Mouse (Mus musculus) heart, embryonic 16.5 days (tissue): ENCODE data around the gene Sesn1. TPM values are rescaled to one million over a fixed set of nuclear protein-coding genes. Genes with fewer than 3 reads are reported as not detected.

Experiments used
- ATAC-seq: fragments of 200-750 bp; cut with Nextera tagmentation; replicated peaks from 2 replicates; pipeline ENCODE4 v1.8.0; 2017; ENCODE audit warnings: moderate number of reproducible peaks; ENCODE audit not compliant: insufficient read depth, low FRiP score; ENCODE audit errors: extremely low read depth
- H3K27ac ChIP-seq: fragments of 300-500 bp; sonication (generic); 2 replicates; pipeline ENCODE4 v1.5.1; 2014; ENCODE audit warnings: mild to moderate bottlenecking, low read length, control low read depth, moderate library complexity
- H3K27me3 ChIP-seq: fragments of 300-500 bp; sonication (generic); 2 replicates; pipeline ENCODE4 v1.6.1; 2014; ENCODE audit warnings: low read length, mixed read lengths; ENCODE audit not compliant: control insufficient read depth, insufficient read depth
- H3K36me3 ChIP-seq: fragments of 300-500 bp; sonication (generic); 2 replicates; pipeline ENCODE4 v1.6.1; 2014; ENCODE audit not compliant: control insufficient read depth, insufficient read depth
- H3K4me1 ChIP-seq: fragments of 300-500 bp; sonication (generic); 2 replicates; pipeline ENCODE4 v1.6.1; 2014; ENCODE audit warnings: low read length, mixed read lengths; ENCODE audit not compliant: control insufficient read depth, insufficient read depth
- H3K4me2 ChIP-seq: fragments of 300-500 bp; sonication (generic); 2 replicates; pipeline ENCODE4 v1.6.1; 2014; ENCODE audit warnings: low read depth, mild to moderate bottlenecking, control low read depth, low read length
- H3K4me3 ChIP-seq: fragments of 300-500 bp; sonication (generic); 2 replicates; pipeline ENCODE4 v1.5.1; 2014; ENCODE audit warnings: mild to moderate bottlenecking, control low read depth, low read length
- H3K9ac ChIP-seq: fragments of 300-500 bp; sonication (generic); 2 replicates; pipeline ENCODE4 v1.6.1; 2014; ENCODE audit warnings: low read length, control low read depth
- H3K9me3 ChIP-seq: fragments of 300-500 bp; sonication (generic); replicated peaks from 2 replicates; pipeline ENCODE4 v1.6.1; 2016; ENCODE audit warnings: low read length; ENCODE audit not compliant: control insufficient read depth
- WGBS: fragments of 180-500 bp; shearing (Covaris S2); extraction: QIAGEN DNeasy Blood & Tissue Kit; methylation state at CpG from one replicate; pipeline ENCODE4 v1.1.7; 2014; 5-methylcytosine and 5-hydroxymethylcytosine counted together
- polyA plus RNA-seq: library from polyadenylated mRNA; unstranded; fragments of >200 nt; fragmentation: Nextera tagmentation; extraction: Ambion mirVana; gene quantifications from 2 replicates; pipeline ENCODE4 v1.2.1, GENCODE M21; 2015

Sesn1 gene
- polyA plus RNA-seq, 1 experiment from 2014 or later, result 45.2 TPM

- Histone ChIP-seq H3K4me1 (peaks cover 33% of the 10 kb centered on the region), H3K27me3 (no peaks in the 10 kb centered on the region), H3K36me3 (no peaks in the 10 kb centered on the region), H3K9me3 (no peaks in the 10 kb centered on the region), H3K9ac (peak overlapping the region; percentile 96), H3K4me3 (peak overlapping the region; percentile 28), H3K4me2 (peak overlapping the region; percentile 88), H3K27ac (peak overlapping the region; percentile 31; the same call in 1 of the 2 replicates)
- ATAC-seq, result no peak
- 43% methylated on average over 4 of the region's 4 CpGs for WGBS
Observed at GRCm38 (mm10) chr10:41888365-41888941, 78.7 kb downstream of the Sesn1 start.

DNA sequence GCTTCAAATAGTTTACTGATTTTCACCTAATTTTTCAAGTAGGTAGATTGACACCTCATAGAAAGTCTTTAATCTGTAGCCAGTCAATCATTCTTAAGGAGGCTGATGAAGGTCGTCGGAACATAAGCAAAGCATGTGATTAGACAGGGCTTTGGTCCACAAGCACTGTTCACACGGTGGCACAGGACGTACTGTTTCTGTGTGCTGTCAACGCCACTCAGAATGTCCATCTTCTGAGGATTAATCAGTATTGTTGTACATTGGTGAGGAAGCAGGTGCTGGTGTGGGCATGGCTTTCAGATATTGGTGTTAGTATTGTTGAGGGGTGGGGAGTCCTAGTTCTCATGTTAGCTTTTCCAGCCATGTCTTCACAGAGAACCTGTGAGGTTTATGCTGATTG is 79.8 kb downstream of the Sesn1 start:
- Histone ChIP-seq H3K4me2 (peak overlapping the region; percentile 36; the same call in 1 of the 2 replicates), H3K9me3 (no peaks in the 10 kb centered on the region), H3K36me3 (no peaks in the 10 kb centered on the region), H3K27ac (peak overlapping the region; percentile 27; the same call in 1 of the 2 replicates), H3K4me3 (peak overlapping the region; percentile 10; the same call in 1 of the 2 replicates), H3K27me3 (no peaks in the 10 kb centered on the region), H3K4me1 (peaks cover 41% of the 10 kb centered on the region), H3K9ac (peak overlapping the region; percentile 25; the same call in 1 of the 2 replicates)
- ATAC-seq, result no peak
- WGBS, result 39% methylated on average over 5 of the region's 5 CpGs

DNA sequence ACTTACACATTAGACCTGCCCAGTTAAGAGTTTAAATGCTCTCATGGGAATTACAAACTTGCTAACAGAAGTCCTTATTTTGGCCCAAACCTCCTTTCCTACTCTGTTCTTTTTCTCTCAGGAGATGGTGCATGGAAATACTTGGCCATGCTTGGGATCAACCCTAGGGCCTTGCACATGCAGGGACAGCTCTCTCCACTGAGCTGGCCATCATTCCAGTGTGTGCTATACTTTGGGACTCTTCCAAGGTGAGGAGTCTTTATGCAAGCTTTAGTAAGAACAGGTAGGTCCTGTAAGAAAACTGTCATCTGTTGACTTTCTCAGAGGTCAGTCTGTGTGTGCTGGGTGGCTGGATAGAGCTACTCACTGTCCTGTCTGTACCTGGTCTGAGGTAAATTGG is 80.8 kb downstream of the Sesn1 start:
- Histone ChIP-seq H3K36me3 (no peaks in the 10 kb centered on the region), H3K9ac (no peak overlapping the region), H3K27ac (no peak overlapping the region), H3K27me3 (no peaks in the 10 kb centered on the region), H3K4me1 (peaks cover 43% of the 10 kb centered on the region), H3K4me3 (no peak overlapping the region), H3K9me3 (no peaks in the 10 kb centered on the region), H3K4me2 (no peak overlapping the region)
- ATAC-seq, result no peak

- WGBS, result 81% methylated on average over 4 of the region's 4 CpGs
- H3K4me2 ChIP-seq, result no peak overlapping the region
- H3K27ac ChIP-seq, result no peak overlapping the region
- no peaks in the 10 kb centered on the region for H3K9me3 ChIP-seq
- H3K4me3 ChIP-seq, result no peak overlapping the region
- no peak for ATAC-seq
- H3K36me3 ChIP-seq, result peaks cover 5% of the 10 kb centered on the region; the same call in 1 of the 2 replicates
- H3K9ac ChIP-seq, result no peak overlapping the region
- peaks cover 43% of the 10 kb centered on the region for H3K4me1 ChIP-seq
- H3K27me3 ChIP-seq, result no peaks in the 10 kb centered on the region
Observed at GRCm38 (mm10) chr10:41891312-41891711, 81.6 kb downstream of the Sesn1 start.

DNA sequence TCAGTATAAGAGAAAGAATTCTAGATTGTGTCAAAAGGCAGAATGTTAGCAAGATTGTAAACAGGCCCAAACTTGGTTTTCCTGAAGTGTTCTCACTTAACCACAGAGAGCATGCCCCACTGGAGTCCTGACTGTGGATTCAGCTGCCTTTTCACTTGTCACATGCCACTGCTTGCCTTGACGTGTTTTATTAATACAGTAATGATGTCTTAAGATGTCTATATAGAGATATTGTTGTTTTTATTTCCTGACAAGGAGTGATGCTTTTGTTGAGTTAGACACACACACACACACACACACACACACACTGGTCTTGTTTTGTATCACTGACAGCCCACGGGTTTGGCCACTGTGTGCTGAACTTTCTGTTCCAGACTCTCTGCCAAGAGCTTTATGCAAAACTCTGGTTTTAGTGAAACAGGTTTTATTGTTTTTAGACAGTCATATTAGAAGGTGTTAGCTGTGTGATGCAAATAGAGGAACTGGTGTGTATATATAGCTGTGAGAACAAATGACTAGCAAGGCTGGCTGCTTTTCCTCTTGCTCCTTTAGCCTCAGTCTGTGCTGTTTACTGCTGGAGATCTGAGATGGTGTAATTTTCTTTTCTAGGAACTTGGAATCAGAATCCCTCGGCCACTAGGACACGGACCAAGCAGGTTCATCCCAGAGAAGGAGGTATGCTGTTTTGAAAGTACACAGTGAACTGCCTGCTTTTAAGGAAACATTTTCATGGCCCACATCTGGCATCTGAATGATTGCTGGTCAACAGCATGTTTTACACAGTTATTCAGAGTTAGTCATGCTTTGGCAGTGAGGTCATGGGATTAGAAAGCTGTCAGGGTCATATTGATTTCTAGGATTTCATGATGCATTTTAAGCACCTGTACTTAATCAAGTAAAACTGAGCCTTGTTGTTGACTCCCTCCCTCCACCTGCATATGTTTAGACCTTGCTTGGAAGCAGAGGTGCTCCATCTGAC is 84.0 kb downstream of the Sesn1 start:
- peak; percentile 65; the same call in 1 of the 2 replicates for ATAC-seq
- Histone ChIP-seq H3K27ac (peak overlapping the region; percentile 58), H3K9ac (no peak overlapping the region), H3K36me3 (peaks cover 21% of the 10 kb centered on the region), H3K4me3 (no peak overlapping the region), H3K4me1 (peaks cover 33% of the 10 kb centered on the region), H3K27me3 (no peaks in the 10 kb centered on the region), H3K9me3 (peaks cover under 1% of the 10 kb centered on the region; the same call in 1 of the 2 replicates), H3K4me2 (no peak overlapping the region)
- 29% methylated on average over 4 of the region's 4 CpGs for WGBS

- Histone ChIP-seq H3K27ac (no peak overlapping the region), H3K4me3 (no peak overlapping the region), H3K36me3 (peaks cover 30% of the 10 kb centered on the region), H3K9me3 (peaks cover 3% of the 10 kb centered on the region; the same call in 1 of the 2 replicates), H3K4me1 (peaks cover 21% of the 10 kb centered on the region), H3K4me2 (no peak overlapping the region), H3K9ac (no peak overlapping the region), H3K27me3 (no peaks in the 10 kb centered on the region)
- no peak for ATAC-seq
Observed at GRCm38 (mm10) chr10:41896425-41896824, 86.7 kb downstream of the Sesn1 start.

GRCm38 (mm10) chr10:41896865-41897264 is 87.1 kb downstream of the Sesn1 start:
- WGBS, result 97% methylated on average over 2 of the region's 2 CpGs
- Histone ChIP-seq H3K4me3 (no peak overlapping the region), H3K4me1 (peaks cover 21% of the 10 kb centered on the region), H3K4me2 (no peak overlapping the region), H3K9ac (no peak overlapping the region), H3K9me3 (peaks cover 3% of the 10 kb centered on the region; the same call in 1 of the 2 replicates), H3K27ac (no peak overlapping the region), H3K36me3 (peaks cover 33% of the 10 kb centered on the region), H3K27me3 (no peaks in the 10 kb centered on the region)
- ATAC-seq, result no peak

DNA sequence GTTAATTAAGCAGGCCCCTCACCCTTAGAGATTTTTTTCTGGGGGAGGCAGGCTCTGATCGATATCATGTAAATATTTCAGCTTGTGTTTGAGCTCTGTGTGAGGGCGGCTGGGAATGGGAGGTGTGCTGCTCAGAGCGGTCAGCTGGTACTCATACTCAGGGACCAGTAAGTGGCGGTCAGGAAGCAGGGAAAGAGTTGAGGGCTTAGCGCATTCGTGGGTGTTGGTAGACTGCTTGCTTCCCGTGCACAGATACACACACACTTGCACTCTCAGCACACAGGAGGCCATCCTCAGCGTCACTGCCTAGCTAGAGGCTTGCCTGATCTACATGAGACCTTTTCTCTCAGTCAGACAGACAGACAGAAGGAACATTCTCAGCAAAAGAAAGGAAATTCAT is 91.7 kb downstream of the Sesn1 start:
- Histone ChIP-seq H3K9me3 (peaks cover 3% of the 10 kb centered on the region; the same call in 1 of the 2 replicates), H3K4me2 (no peak overlapping the region), H3K4me1 (no peaks in the 10 kb centered on the region), H3K4me3 (no peak overlapping the region), H3K27ac (no peak overlapping the region), H3K36me3 (peaks cover 45% of the 10 kb centered on the region), H3K27me3 (no peaks in the 10 kb centered on the region), H3K9ac (no peak overlapping the region)
- ATAC-seq, result no peak
- whole genome bisulfite sequencing, result 82% methylated on average over 8 of the region's 8 CpGs

- WGBS, result 95% methylated on average over 6 of the region's 6 CpGs
- Histone ChIP-seq H3K4me2 (no peak overlapping the region), H3K27me3 (no peaks in the 10 kb centered on the region), H3K27ac (no peak overlapping the region), H3K36me3 (peaks cover 47% of the 10 kb centered on the region), H3K9me3 (peaks cover 3% of the 10 kb centered on the region; the same call in 1 of the 2 replicates), H3K4me3 (no peak overlapping the region), H3K4me1 (no peaks in the 10 kb centered on the region), H3K9ac (no peak overlapping the region)
- ATAC-seq, result no peak
Observed at GRCm38 (mm10) chr10:41901864-41902263, 92.1 kb downstream of the Sesn1 start.
